Mouse (Mus musculus) spleen, adult 2 months (tissue): ENCODE data around the gene Adgrg5. TPM values are rescaled to one million over a fixed set of nuclear protein-coding genes. Genes with fewer than 3 reads are reported as not detected.

Experiments used
- DNase-seq, 2 experiments: peaks; one replicate each; pipeline versions ENCODE4 v3.0.0 to v3.0.0-alpha.2; 2012 to 2021; ENCODE audit warnings: low spot score in 2 of 2, low read depth in 1 of 2
- H3K27ac ChIP-seq: fragments of 200-500 bp; 2 replicates; pipeline ENCODE4 v1.5.1; 2012; ENCODE audit warnings: low read length, inconsistent platforms; ENCODE audit not compliant: insufficient read depth
- H3K27me3 ChIP-seq: fragments of 200-500 bp; 2 replicates; pipeline ENCODE4 v1.6.1; 2012; ENCODE audit warnings: mild to moderate bottlenecking, moderate library complexity, low read length, inconsistent platforms; ENCODE audit not compliant: control insufficient read depth, insufficient read depth
- H3K36me3 ChIP-seq: fragments of 200-500 bp; 2 replicates; pipeline ENCODE4 v1.6.1; 2012; ENCODE audit warnings: mild to moderate bottlenecking, low read length, inconsistent platforms; ENCODE audit not compliant: control insufficient read depth, insufficient read depth
- H3K4me1 ChIP-seq: fragments of 200-500 bp; 2 replicates; pipeline ENCODE4 v1.6.1; 2011; ENCODE audit warnings: inconsistent platforms; ENCODE audit not compliant: control insufficient read depth, insufficient read depth, insufficient read length
- H3K4me3 ChIP-seq: fragments of 200-500 bp; 2 replicates; pipeline ENCODE4 v1.5.1; 2011; ENCODE audit warnings: mild to moderate bottlenecking, inconsistent platforms; ENCODE audit not compliant: insufficient read depth, insufficient read length; ENCODE audit errors: extremely low read depth
- CTCF ChIP-seq: fragments of 200-500 bp; IDR thresholded peaks from 2 replicates; pipeline ENCODE4 v1.5.1; 2011; ENCODE audit warnings: mild to moderate bottlenecking, inconsistent platforms; ENCODE audit not compliant: insufficient read depth, insufficient read length, insufficient replicate concordance; ENCODE audit errors: extremely low read depth
- POLR2A ChIP-seq: fragments of 200-500 bp; IDR thresholded peaks from 2 replicates; pipeline ENCODE4 v1.6.1; 2011; ENCODE audit warnings: low read depth, low read length, inconsistent platforms
- WGBS: fragments of 180-500 bp; shearing (Covaris S2); methylation state at CpG from one replicate; pipeline ENCODE4 v1.1.7; 2018; 5-methylcytosine and 5-hydroxymethylcytosine counted together
- polyA plus RNA-seq: library from polyadenylated mRNA; depleted of rRNA; stranded (reverse); fragments of >200 nt; gene quantifications from 2 replicates; pipeline ENCODE4 v1.2.3, GENCODE M21; 2012

Adgrg5 gene
- polyA plus RNA-seq, 1 experiment: 36.0 TPM

GRCm38 (mm10) chr8:94935172-94935571 is 11.7 kb downstream of the Adgrg5 start:
- no peak overlapping the region for H3K27ac ChIP-seq
- DNase-seq: no peak
- H3K36me3 ChIP-seq: no peaks in the 10 kb centered on the region
- no peaks in the 10 kb centered on the region for H3K27me3 ChIP-seq
- H3K4me3 ChIP-seq: no peak overlapping the region
- WGBS: 70% methylated on average over 3 of the region's 3 CpGs
- TF ChIP-seq POLR2A: no peak
- TF ChIP-seq CTCF: no peak
- no peaks in the 10 kb centered on the region for H3K4me1 ChIP-seq

GRCm38 (mm10) chr8:94942566-94942965 is 19.1 kb downstream of the Adgrg5 start:
- H3K36me3 ChIP-seq: no peaks in the 10 kb centered on the region
- H3K4me3 ChIP-seq: no peak overlapping the region
- no peaks in the 10 kb centered on the region for H3K4me1 ChIP-seq
- no peak overlapping the region for H3K27ac ChIP-seq
- WGBS: 17% methylated on average over 6 of the region's 6 CpGs
- H3K27me3 ChIP-seq: no peaks in the 10 kb centered on the region
- no peak for TF ChIP-seq POLR2A
- TF ChIP-seq CTCF: peak; percentile 87
- DNase-seq: peak in 1 of 2 experiments; percentile 63

GRCm38 (mm10) chr8:94945185-94945584 is 21.7 kb downstream of the Adgrg5 start:
- 82% methylated on average over 6 of the region's 6 CpGs for WGBS
- Histone ChIP-seq H3K4me1 (no peaks in the 10 kb centered on the region), H3K27me3 (no peaks in the 10 kb centered on the region), H3K36me3 (no peaks in the 10 kb centered on the region), H3K27ac (no peak overlapping the region), H3K4me3 (no peak overlapping the region)
- no peak for DNase-seq
- TF ChIP-seq POLR2A (no peak), CTCF (no peak)

GRCm38 (mm10) chr8:94948421-94948820 is 24.9 kb downstream of the Adgrg5 start:
- no peaks in the 10 kb centered on the region for H3K36me3 ChIP-seq
- H3K27ac ChIP-seq: no peak overlapping the region
- no peaks in the 10 kb centered on the region for H3K27me3 ChIP-seq
- TF ChIP-seq CTCF (no peak), POLR2A (no peak)
- H3K4me3 ChIP-seq: no peak overlapping the region
- WGBS: 82% methylated on average over 4 of the region's 4 CpGs
- DNase-seq: no peak
- 0 out of 2 replicates have a peak, but pooled peaks cover under 1% of the 10 kb centered on the region for H3K4me1 ChIP-seq

- DNase-seq: no peak
- WGBS: 84% methylated on average over 4 of the region's 4 CpGs
- peaks cover 6% of the 10 kb centered on the region; the same call in 1 of the 2 replicates for H3K4me1 ChIP-seq
- TF ChIP-seq POLR2A (no peak), CTCF (no peak)
- no peak overlapping the region for H3K27ac ChIP-seq
- H3K36me3 ChIP-seq: no peaks in the 10 kb centered on the region
- no peak overlapping the region for H3K4me3 ChIP-seq
- no peaks in the 10 kb centered on the region for H3K27me3 ChIP-seq
Observed at GRCm38 (mm10) chr8:94949010-94949409, 25.5 kb downstream of the Adgrg5 start.

- peaks cover 10% of the 10 kb centered on the region; the same call in 1 of the 2 replicates for H3K4me1 ChIP-seq
- peak in 1 of 2 experiments; percentile 56 for DNase-seq
- TF ChIP-seq POLR2A (no peak), CTCF (peak; percentile 83; the same call in 1 of the 2 replicates)
Observed at GRCm38 (mm10) chr8:94950046-94950445, 26.6 kb downstream of the Adgrg5 start.

GRCm38 (mm10) chr8:94950458-94950857 is 27.0 kb downstream of the Adgrg5 start:
- TF ChIP-seq CTCF (no peak), POLR2A (no peak)
- Histone ChIP-seq H3K4me3 (no peak overlapping the region), H3K36me3 (no peaks in the 10 kb centered on the region), H3K27ac (no peak overlapping the region), H3K4me1 (peaks cover 10% of the 10 kb centered on the region; the same call in 1 of the 2 replicates), H3K27me3 (no peaks in the 10 kb centered on the region)
- DNase-seq: no peak
- 77% methylated on average over 5 of the region's 5 CpGs for WGBS

More at GRCm38 (mm10) chr8:94950046-94950445, 26.6 kb downstream of the Adgrg5 start:
- Histone ChIP-seq H3K27me3 (no peaks in the 10 kb centered on the region), H3K36me3 (no peaks in the 10 kb centered on the region), H3K27ac (no peak overlapping the region), H3K4me3 (no peak overlapping the region)
- WGBS: 25% methylated on average over 4 of the region's 4 CpGs
